Mouse (Mus musculus) cerebellum, adult 11-12 months (tissue): ENCODE data around the gene Tgif2lx2.
"Not testable (repeated sequence)": the region's sequence is repeated elsewhere in the genome, so short reads cannot be mapped to it uniquely, and the experiment has no call there.

Experiments
- DNase-seq: peaks from one replicate; pipeline ENCODE4 v3.0.0; 2022

Gene Tgif2lx2

GRCm38 (mm10) chrX:118426927-118427326 is at the start of gene Tgif2lx2:
TSS of gene Tgif2lx2 (plus strand) at chrX:118427227.
- not testable (repeated sequence) for DNase-seq
